Mouse (Mus musculus): ENCODE data around the gene Rrp1. TPM values are rescaled to one million over a fixed set of nuclear protein-coding genes. Genes with fewer than 3 reads are reported as not detected.

The Rrp1 gene
- polyA plus RNA-seq, 1 experiment from 2014 or later: 319 TPM

DNA sequence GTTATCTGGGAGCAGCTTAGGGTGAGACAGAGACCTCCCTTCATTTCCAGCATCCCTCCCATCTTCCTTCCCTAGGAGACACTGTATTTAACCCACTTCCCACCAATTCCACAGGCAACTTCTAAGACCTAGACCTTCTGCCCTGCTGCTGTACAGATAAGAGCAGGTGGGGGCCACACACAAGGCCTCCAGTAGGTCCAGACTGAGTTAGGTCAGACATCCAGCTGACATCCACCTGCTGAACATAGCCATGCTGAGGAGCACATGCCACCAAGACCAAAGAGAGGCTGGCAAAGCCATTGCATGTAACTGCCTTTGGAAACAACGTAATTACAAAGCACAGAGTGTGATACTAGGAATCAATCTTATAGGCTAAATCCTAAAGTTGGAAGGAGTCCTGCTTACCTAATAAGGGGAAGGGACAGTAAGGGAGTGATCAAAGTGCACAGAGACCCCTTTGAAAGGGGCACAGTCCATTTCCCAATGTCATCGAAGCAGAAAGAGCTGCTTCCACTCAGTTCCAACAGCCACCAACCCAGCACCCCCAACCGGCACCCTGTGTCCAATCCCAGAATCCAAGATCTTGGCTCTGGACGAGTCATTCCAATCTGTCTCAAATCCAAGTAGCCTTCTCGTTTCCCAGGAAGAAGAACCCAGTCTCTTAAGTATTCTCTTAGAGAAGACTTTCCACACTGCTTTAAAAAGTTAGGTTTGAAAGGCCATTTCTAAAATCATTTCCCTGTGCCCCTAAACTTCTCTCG is 61.9 kb downstream of the Rrp1 start:
- 44% methylated on average over 6 of the region's 6 CpGs for WGBS
- no peak for DNase-seq (ENCODE audit: low spot score)

More for the DNA sequence above, 61.9 kb downstream of the Rrp1 start:
- Histone ChIP-seq H3K36me3 (peaks cover 13% of the 10 kb centered on the region; the same call in 1 of the 2 replicates), H3K9me3 (replicated peaks) (no peaks in the 10 kb centered on the region), H3K27ac (replicated peaks) (0 out of 2 replicates have a peak overlapping the region, but pooled peaks have one; percentile 94), H3K4me3 (peak overlapping the region; percentile 96), H3K27me3 (ENCODE audit: low read depth, poor library complexity, severe bottlenecking) (0 out of 2 replicates have a peak, but pooled peaks cover 7% of the 10 kb centered on the region), H3K4me1 (peaks cover 31% of the 10 kb centered on the region)

Small RNA genes lying within 50 kb of the gene (microRNA-seq; reads per million reads assigned to microRNA genes)
- not detected for gene Mir6410
- not detected for gene Mir6907
- not detected for gene Mir6908

Other genes with a start within 250 kb of the Rrp1 start
- 17.7 and 18.2 TPM in 2 replicates for gene D10Jhu81e, start 243.3 kb downstream of the Rrp1 start, polyA plus RNA-seq (2016; fragmentation: Nextera tagmentation; extraction: Ambion mirVana)
- 29.8 and 31.1 TPM in 2 replicates for gene Pwp2, start 227.9 kb downstream of the Rrp1 start, polyA plus RNA-seq (2016; fragmentation: Nextera tagmentation; extraction: Ambion mirVana)
- 9.3 and 12.4 TPM in 2 replicates for gene Trappc10, start 168.4 kb downstream of the Rrp1 start, polyA plus RNA-seq (2016; fragmentation: Nextera tagmentation; extraction: Ambion mirVana)
- gene Agpat3, start 60.6 kb downstream of the Rrp1 start, polyA plus RNA-seq (2016; fragmentation: Nextera tagmentation; extraction: Ambion mirVana): 41.6 and 48.9 TPM in 2 replicates
- 112 and 114 TPM in 2 replicates for gene Cstb, start 12.6 kb upstream of the Rrp1 start, polyA plus RNA-seq (2016; fragmentation: Nextera tagmentation; extraction: Ambion mirVana)
- gene Pdxk, start 51.9 kb upstream of the Rrp1 start, polyA plus RNA-seq (2016; fragmentation: Nextera tagmentation; extraction: Ambion mirVana): 10.5 and 11.1 TPM in 2 replicates
- gene Olfr1358, start 104.4 kb upstream of the Rrp1 start, polyA plus RNA-seq (2016; fragmentation: Nextera tagmentation; extraction: Ambion mirVana): not detected in 2 replicates
- 38.3 and 48.9 TPM in 2 replicates for gene Ilvbl, start 161.3 kb upstream of the Rrp1 start, polyA plus RNA-seq (2016; fragmentation: Nextera tagmentation; extraction: Ambion mirVana)
- gene Syde1, start 178.9 kb upstream of the Rrp1 start, polyA plus RNA-seq (2016; fragmentation: Nextera tagmentation; extraction: Ambion mirVana): 13.4 and 14.5 TPM in 2 replicates
- gene Olfr1357, start 205.0 kb upstream of the Rrp1 start, polyA plus RNA-seq (2016; fragmentation: Nextera tagmentation; extraction: Ambion mirVana): not detected in 2 replicates